Mouse (Mus musculus) MEL-GATA-1-ER (cell line): ENCODE results near the gene Ltb.
"Not testable (repeated sequence)": the region's sequence is repeated elsewhere in the genome, so short reads cannot be mapped to it uniquely, and the experiment has no call there.

Experiments
- DNase-seq: peaks from one replicate; pipeline ENCODE4 v3.0.0-alpha.2; 2012; ENCODE audit warnings: low read depth; ENCODE audit errors: extremely low read depth

Ltb gene

GRCm38 (mm10) chr17:35222299-35222698, 28.1 kb downstream of the Ltb start:
- no peak for DNase-seq

DNA sequence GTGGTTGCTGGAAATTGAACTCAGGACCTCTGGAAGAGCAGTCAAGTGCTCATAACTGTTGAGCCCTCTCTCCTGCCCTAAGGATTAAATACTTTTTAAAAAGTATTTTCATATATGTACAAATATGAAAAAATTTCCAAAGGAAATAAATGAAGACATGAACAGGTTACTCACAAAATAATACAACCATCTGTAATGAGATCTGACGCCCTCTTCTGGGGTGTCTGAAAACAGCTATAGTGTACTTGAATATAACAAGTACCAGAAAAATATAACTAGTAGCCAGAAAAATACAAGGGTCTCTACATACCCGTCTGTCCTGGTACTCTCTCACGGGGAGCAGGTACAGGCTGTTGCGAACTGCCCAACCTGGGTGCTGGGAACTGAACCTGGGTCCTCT, 30.4 kb downstream of the Ltb start:
- DNase-seq = no peak

DNA sequence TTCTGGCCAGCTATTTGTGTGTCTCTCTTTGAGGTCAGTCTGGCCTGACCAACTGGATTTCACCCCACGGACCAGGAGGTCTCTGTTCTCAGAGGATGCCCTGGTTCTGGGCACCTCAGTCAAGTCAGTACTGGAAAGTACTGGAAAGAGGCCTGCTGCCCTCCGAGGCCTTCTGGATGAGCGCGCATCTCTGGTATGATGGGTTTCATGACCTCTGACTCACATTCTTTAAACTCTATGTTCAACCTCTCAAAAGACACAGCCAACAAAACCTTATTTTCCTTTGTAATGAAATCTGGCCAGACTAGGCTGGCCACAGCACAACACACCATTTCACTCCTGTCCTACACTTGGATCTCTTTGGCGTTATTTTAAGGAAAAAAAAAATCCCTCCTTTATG, 31.2 kb downstream of the Ltb start:
- no peak for DNase-seq

- no peak for DNase-seq
Observed at GRCm38 (mm10) chr17:35226561-35227046, 32.4 kb downstream of the Ltb start.

- DNase-seq = no peak
Observed at GRCm38 (mm10) chr17:35231022-35231421, 36.8 kb downstream of the Ltb start.

- no peak for DNase-seq
Observed at GRCm38 (mm10) chr17:35232043-35232442, 37.8 kb downstream of the Ltb start.

DNA sequence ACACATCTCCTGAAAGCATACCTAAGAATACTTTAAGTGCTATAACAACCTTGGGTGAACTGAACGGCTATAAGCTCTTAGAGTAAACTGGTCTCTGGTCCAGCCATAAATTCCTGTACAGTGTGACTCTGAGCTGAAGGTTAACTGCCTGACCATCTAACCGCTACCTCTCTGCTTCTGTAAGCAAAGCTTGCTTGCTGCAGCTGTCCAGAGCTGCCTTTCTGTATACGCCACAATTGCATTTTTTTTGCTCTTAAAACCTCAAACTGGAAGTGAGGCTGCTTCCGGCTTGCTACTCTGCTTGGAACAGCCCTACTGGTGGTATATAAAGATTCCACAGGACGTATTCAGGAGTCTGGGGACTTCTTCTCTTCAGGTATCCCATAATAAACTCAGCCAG, 38.4 kb downstream of the Ltb start:
- DNase-seq = no peak

- no peak for DNase-seq
Observed at GRCm38 (mm10) chr17:35233114-35233980, 39.1 kb downstream of the Ltb start, which contains the start of gene Atp6v1g2. Gene Atp6v1g2, plus strand, starts transcription at chr17:35233660.

DNA sequence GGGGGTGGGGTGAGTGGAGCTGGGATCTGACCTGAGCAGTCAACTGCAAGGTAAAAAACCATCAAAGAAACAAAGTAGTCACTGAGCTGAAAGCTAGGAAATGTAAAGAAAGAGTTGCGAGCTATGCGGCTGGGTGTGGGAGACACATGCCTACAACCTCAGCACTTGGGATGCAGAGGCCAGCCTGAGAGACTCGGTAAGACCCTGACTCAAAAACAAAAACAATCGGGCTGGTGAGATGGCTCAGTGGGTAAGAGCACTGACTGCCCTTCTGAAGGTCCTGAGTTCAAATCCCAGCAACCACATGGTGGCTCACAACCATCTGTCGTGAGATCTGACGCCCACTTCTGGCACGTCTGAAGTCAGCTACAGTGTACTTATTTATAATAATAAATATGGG, 39.9 kb downstream of the Ltb start:
- DNase-seq = not testable (repeated sequence)

GRCm38 (mm10) chr17:35234903-35235302, 40.7 kb downstream of the Ltb start:
- no peak for DNase-seq

DNA sequence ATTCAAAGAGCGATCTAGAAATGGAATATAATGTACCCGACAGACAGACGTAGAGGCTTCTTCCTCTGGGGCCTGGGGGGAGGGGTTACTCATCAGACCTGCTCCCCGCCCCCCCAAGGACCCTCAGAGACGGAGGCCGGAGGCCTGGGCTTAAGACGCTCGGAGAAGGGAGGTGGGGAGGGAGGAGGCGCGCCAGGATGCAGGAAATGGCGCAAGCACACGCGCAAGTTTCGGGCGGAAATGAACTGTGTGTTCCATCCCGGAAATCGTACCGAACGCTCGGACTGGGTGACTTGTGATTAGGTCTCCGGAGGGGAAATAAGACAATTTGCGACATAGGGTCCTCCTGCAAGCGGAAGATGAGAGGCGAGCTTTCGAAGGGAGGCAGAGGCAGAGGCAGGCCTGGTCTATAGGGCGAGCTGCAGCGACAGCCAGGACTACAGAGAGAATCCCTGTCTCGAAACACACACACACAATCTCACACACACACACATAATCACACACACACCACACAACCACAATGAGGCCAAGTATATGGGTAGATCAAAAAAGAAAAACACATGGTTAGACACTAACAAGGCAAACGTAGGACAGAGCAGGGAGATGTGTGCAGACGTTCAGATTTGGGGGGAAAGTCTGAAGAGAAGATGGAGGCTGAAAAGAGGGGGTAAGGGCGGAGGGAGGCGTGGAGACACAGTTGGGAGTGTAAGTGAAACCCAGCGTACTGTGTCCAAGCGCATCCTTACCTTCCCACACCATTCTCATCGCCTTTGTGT, 41.6 kb downstream of the Ltb start, which contains the start of gene Nfkbil1:
TSS of gene Nfkbil1 (minus strand) at position 179 of the 776 bp plus-strand sequence.
- DNase-seq = peak; percentile 91

DNA sequence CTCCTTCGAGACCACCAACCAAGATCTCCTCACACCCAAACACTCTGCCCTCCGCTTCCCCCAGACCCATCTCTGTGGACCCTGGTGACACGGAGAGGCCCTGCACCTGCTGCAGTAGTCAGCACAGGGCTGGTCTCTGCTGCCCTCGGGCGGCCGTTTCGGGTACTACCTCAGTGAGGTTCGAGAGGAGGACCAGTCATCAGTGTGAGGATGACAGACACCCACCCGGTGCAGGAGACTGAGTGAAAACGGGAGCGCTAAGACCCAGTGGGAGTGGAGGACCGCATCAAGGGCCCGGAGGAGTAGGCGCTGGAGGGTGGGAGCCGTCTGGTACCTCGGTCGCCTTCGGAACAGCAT, 42.1 kb downstream of the Ltb start:
- DNase-seq = no peak

GRCm38 (mm10) chr17:35236996-35237395, 42.8 kb downstream of the Ltb start:
- DNase-seq = no peak

- no peak for DNase-seq
Observed at GRCm38 (mm10) chr17:35237504-35237903, 43.3 kb downstream of the Ltb start.

DNA sequence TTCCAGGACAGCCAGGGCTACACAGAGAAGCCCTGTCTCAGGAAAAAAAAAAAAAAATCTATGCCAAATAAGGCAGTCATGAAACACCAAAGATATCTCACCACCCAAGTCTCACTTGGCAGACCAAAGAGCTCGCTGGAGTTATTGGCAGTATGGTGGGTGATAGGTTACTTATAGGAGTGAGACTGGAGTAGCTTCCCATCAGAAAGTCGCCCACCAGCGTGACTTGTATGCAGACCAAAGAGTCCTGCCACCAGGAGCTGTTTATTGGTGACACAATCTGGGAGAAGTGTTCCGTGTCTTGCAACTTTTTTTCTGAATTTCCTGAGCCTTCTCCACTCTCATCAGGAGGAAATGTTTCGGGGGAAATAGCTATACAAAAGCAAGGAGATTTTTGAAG, 45.5 kb downstream of the Ltb start:
- DNase-seq = no peak

- DNase-seq = no peak
Observed at GRCm38 (mm10) chr17:35240384-35241304, 46.4 kb downstream of the Ltb start.

- DNase-seq = peak; percentile 90
Observed at GRCm38 (mm10) chr17:35241305-35242014, 47.2 kb downstream of the Ltb start, which contains the start of gene Ddx39b. Gene Ddx39b, plus strand, starts transcription at chr17:35241746.

DNA sequence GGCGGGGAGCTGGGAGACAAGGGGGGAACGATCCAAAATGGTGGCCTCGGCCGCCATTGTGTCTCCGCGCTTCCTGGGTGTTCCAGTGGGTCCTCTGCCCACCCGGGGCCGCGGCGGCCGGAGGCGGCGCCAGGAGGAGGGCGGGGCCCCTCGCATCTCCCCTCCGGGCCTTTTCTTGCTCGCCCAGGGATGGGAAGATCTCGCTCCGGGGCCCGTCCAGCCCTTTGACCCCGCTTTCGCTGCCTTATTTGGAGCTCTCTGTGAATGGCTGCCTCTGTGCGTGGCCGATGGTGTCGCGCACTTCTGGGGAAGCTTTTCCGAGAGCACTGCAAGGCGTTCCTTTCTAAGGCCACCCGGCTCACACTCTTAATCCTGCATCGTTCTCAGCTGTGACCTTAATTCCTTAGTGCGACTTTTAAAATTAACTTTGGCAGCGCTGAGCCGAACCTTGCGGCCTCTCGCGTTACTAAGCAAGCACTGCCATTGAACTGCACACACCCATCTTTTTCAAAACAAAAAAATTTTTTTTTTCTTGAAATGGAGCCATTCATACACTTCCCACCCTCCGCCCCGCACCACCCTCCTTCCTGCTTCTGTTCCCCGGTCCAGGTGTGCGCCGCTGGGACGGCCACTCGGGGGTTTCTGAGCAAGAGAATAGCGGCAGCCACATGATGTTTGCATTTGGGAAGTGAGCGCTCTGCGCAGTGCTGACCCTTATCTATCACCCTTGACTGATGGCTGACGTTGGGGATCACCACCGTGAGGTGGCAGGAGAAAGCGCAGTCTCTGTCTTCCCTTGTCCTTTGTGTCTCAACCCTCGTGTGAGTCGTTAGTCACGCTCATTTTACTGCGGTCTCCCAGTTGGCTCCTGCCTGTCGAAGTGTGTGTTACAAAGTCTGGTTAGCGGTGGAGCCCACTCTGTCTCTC, 48.0 kb downstream of the Ltb start:
- peak; percentile 71 for DNase-seq

GRCm38 (mm10) chr17:35243086-35243485, 48.8 kb downstream of the Ltb start:
- DNase-seq = no peak
